ENCODE assay signal across 8 mouse cellular contexts in genomic region chr11:6411684-6412083, GRCm38 (mm10). TPM values are rescaled to one million over a fixed set of nuclear protein-coding genes. Genes with fewer than 3 reads are reported as not detected.
DNase-seq lines count a peak whose midpoint lies in the region; ATAC-seq and TF ChIP-seq lines count a peak whose summit lies in the region.

No protein-coding gene starts in this region.

- H3K9me3 ChIP-seq in forebrain, postnatal 0 days (ENCODE audit: low read length): no peaks in the 10 kb centered on the region
- no peaks in the 10 kb centered on the region for H3K9me3 ChIP-seq in forebrain, embryonic 16.5 days (ENCODE audit: control insufficient read depth, low read length)
- H3K9me3 ChIP-seq in midbrain, postnatal 0 days (ENCODE audit: low read length): no peaks in the 10 kb centered on the region
- no peaks in the 10 kb centered on the region for H3K9me3 ChIP-seq in stomach, postnatal 0 days (ENCODE audit: control insufficient read depth, low read length)

- no peak for TF ChIP-seq EP300 in stomach, postnatal 0 days (optimal IDR thresholded peaks at IDR 0.05)

- H3K4me1 ChIP-seq in forebrain, postnatal 0 days (ENCODE audit: insufficient read depth): 0 out of 2 replicates have a peak, but pooled peaks cover 7% of the 10 kb centered on the region
- no peaks in the 10 kb centered on the region for H3K4me1 ChIP-seq in forebrain, embryonic 16.5 days (replicated peaks; ENCODE audit: control insufficient read depth, insufficient read depth, low read length)
- H3K4me1 ChIP-seq in midbrain, postnatal 0 days (ENCODE audit: insufficient read depth, low read length): no peaks in the 10 kb centered on the region; the same call in 1 of the 2 replicates
- peaks cover 5% of the 10 kb centered on the region for H3K4me1 ChIP-seq in stomach, postnatal 0 days (replicated peaks; ENCODE audit: control insufficient read depth, insufficient read depth)

- no peak overlapping the region for H3K4me3 ChIP-seq in forebrain, postnatal 0 days (ENCODE audit: low read depth, low read length)
- no peak overlapping the region for H3K4me3 ChIP-seq in forebrain, embryonic 16.5 days (replicated peaks; ENCODE audit: low read length)
- no peak overlapping the region for H3K4me3 ChIP-seq in midbrain, postnatal 0 days (ENCODE audit: low read depth, low read length)
- H3K4me3 ChIP-seq in stomach, postnatal 0 days (ENCODE audit: low read depth, low read length): no peak overlapping the region

- TF ChIP-seq CTCF in forebrain, postnatal 0 days (IDR thresholded peaks at IDR 0.05; ENCODE audit: low read depth): peak; percentile 85
- peak; percentile 86 for TF ChIP-seq CTCF in midbrain, postnatal 0 days (IDR thresholded peaks at IDR 0.05)
- peak; percentile 89 for TF ChIP-seq CTCF in stomach, postnatal 0 days (IDR thresholded peaks at IDR 0.05; ENCODE audit: low read depth)

- DNase-seq in forebrain, postnatal 0 days: peak; percentile 80
- DNase-seq in ES-CJ7 (ENCODE audit: low read depth, low spot score): peak; percentile 87
- peak; percentile 85 for DNase-seq in cerebellum, adult 8-10 months
- peak; percentile 82 to 84 for DNase-seq in gastrocnemius, postnatal 36 days
- peak; percentile 85 to 95 for DNase-seq in layer of hippocampus, postnatal 25 days (ENCODE audit: extremely low spot score in 1 of 2, low spot score in 1 of 2)
- DNase-seq in midbrain, postnatal 0 days (ENCODE audit: low spot score): peak; percentile 79
- DNase-seq in stomach, postnatal 0 days (ENCODE audit: low spot score): peak; percentile 80

- intact Hi-C loops in gastrocnemius, postnatal 36 days (cut with DNase I): no loop called here

- no peak for ATAC-seq in forebrain, postnatal 0 days
- ATAC-seq in forebrain, embryonic 16.5 days: no peak
- no peak for ATAC-seq in midbrain, postnatal 0 days (ENCODE audit: low FRiP score)
- ATAC-seq in stomach, postnatal 0 days (ENCODE audit: low FRiP score, low TSS enrichment): no peak

- H3K9ac ChIP-seq in forebrain, postnatal 0 days: no peak overlapping the region
- no peak overlapping the region for H3K9ac ChIP-seq in forebrain, embryonic 16.5 days (replicated peaks; ENCODE audit: low read depth, low read length)
- H3K9ac ChIP-seq in midbrain, postnatal 0 days (replicated peaks; ENCODE audit: low read length, poor library complexity, severe bottlenecking): no peak overlapping the region
- H3K9ac ChIP-seq in stomach, postnatal 0 days (ENCODE audit: low read length): no peak overlapping the region

- 3% methylated on average over 5 of the region's 5 CpGs for WGBS in forebrain, postnatal 0 days
- 3% methylated on average over 5 of the region's 5 CpGs for WGBS in forebrain, embryonic 16.5 days
- WGBS in midbrain, postnatal 0 days: 4% methylated on average over 5 of the region's 5 CpGs
- 4% methylated on average over 5 of the region's 5 CpGs for WGBS in stomach, postnatal 0 days

- H3K4me2 ChIP-seq in forebrain, postnatal 0 days (ENCODE audit: low read depth): no peak overlapping the region
- no peak overlapping the region for H3K4me2 ChIP-seq in forebrain, embryonic 16.5 days (ENCODE audit: low read length)
- H3K4me2 ChIP-seq in midbrain, postnatal 0 days (ENCODE audit: low read depth, low read length, poor library complexity, severe bottlenecking): no peak overlapping the region
- no peak overlapping the region for H3K4me2 ChIP-seq in stomach, postnatal 0 days (replicated peaks; ENCODE audit: low read depth)

- H3K27ac ChIP-seq in forebrain, postnatal 0 days (ENCODE audit: low read depth, low read length): no peak overlapping the region
- no peak overlapping the region for H3K27ac ChIP-seq in forebrain, embryonic 16.5 days (ENCODE audit: low read length)
- no peak overlapping the region for H3K27ac ChIP-seq in midbrain, postnatal 0 days (ENCODE audit: low read depth, low read length)
- H3K27ac ChIP-seq in stomach, postnatal 0 days (replicated peaks): no peak overlapping the region

- H3K36me3 ChIP-seq in forebrain, postnatal 0 days (ENCODE audit: insufficient read depth): no peaks in the 10 kb centered on the region
- no peaks in the 10 kb centered on the region for H3K36me3 ChIP-seq in forebrain, embryonic 16.5 days (ENCODE audit: control insufficient read depth, insufficient read depth)
- no peaks in the 10 kb centered on the region for H3K36me3 ChIP-seq in midbrain, postnatal 0 days (ENCODE audit: insufficient read depth, low read length)
- no peaks in the 10 kb centered on the region for H3K36me3 ChIP-seq in stomach, postnatal 0 days (ENCODE audit: control insufficient read depth, insufficient read depth, low read length)

- no peaks in the 10 kb centered on the region for H3K27me3 ChIP-seq in forebrain, postnatal 0 days (ENCODE audit: insufficient read depth, low read length)
- no peaks in the 10 kb centered on the region for H3K27me3 ChIP-seq in forebrain, embryonic 16.5 days (replicated peaks; ENCODE audit: control insufficient read depth, insufficient read depth, low read length)
- H3K27me3 ChIP-seq in midbrain, postnatal 0 days (ENCODE audit: insufficient read depth, low read length): no peaks in the 10 kb centered on the region
- no peaks in the 10 kb centered on the region for H3K27me3 ChIP-seq in stomach, postnatal 0 days (ENCODE audit: control insufficient read depth, insufficient read depth, low read length)

RNA-seq across cellular contexts. Expression of gene Ppia, which starts 3.6 kb away (rescaled TPM):
- total RNA-seq in forebrain, postnatal 0 days (2014; rRNA removed): 3,025 and 4,002 TPM in 2 replicates
- polyA plus RNA-seq in forebrain, postnatal 0 days (2015; fragmentation: Nextera tagmentation; extraction: Ambion mirVana): 5,423 and 7,006 TPM in 2 replicates
- 3,622 and 3,688 TPM in 2 replicates for polyA plus RNA-seq in forebrain, embryonic 16.5 days (2015; fragmentation: Nextera tagmentation; extraction: Ambion mirVana)
- total RNA-seq in gastrocnemius, postnatal 36 days (2021): 100 to 1,000 TPM; 206 to 211 TPM
- total RNA-seq in layer of hippocampus, postnatal 25 days (2021): 1,000 to 10,000 TPM; 1,673 to 1,893 TPM
- total RNA-seq in midbrain, postnatal 0 days (2014; rRNA removed): 2,296 and 2,489 TPM in 2 replicates
- polyA plus RNA-seq in midbrain, postnatal 0 days (2015; fragmentation: Nextera tagmentation; extraction: Ambion mirVana): 5,099 and 5,106 TPM in 2 replicates
- polyA plus RNA-seq in stomach, postnatal 0 days (2015; fragmentation: Nextera tagmentation; extraction: Ambion mirVana): 4,199 and 4,786 TPM in 2 replicates

RNA-seq across cellular contexts. Expression of gene Zmiz2, which starts 22.8 kb away (rescaled TPM):
- 109 and 129 TPM in 2 replicates for total RNA-seq in forebrain, postnatal 0 days (2014; rRNA removed)
- 38.1 and 43.8 TPM in 2 replicates for polyA plus RNA-seq in forebrain, postnatal 0 days (2015; fragmentation: Nextera tagmentation; extraction: Ambion mirVana)
- polyA plus RNA-seq in forebrain, embryonic 16.5 days (2015; fragmentation: Nextera tagmentation; extraction: Ambion mirVana): 36.7 and 40.4 TPM in 2 replicates
- 10 to 100 TPM; 41.1 to 53.3 TPM for total RNA-seq in gastrocnemius, postnatal 36 days (2021)
- total RNA-seq in layer of hippocampus, postnatal 25 days (2021): 100 to 1,000 TPM; 165 to 189 TPM
- total RNA-seq in midbrain, postnatal 0 days (2014; rRNA removed): 139 and 153 TPM in 2 replicates
- 33.7 and 36.0 TPM in 2 replicates for polyA plus RNA-seq in midbrain, postnatal 0 days (2015; fragmentation: Nextera tagmentation; extraction: Ambion mirVana)
- polyA plus RNA-seq in stomach, postnatal 0 days (2015; fragmentation: Nextera tagmentation; extraction: Ambion mirVana): 7.1 and 8.7 TPM in 2 replicates

RNA-seq across cellular contexts. Expression of gene H2afv, which starts 32.6 kb away (rescaled TPM):
- total RNA-seq in forebrain, postnatal 0 days (2014; rRNA removed): 55.3 and 68.0 TPM in 2 replicates
- polyA plus RNA-seq in forebrain, postnatal 0 days (2015; fragmentation: Nextera tagmentation; extraction: Ambion mirVana): 185 and 235 TPM in 2 replicates
- polyA plus RNA-seq in forebrain, embryonic 16.5 days (2015; fragmentation: Nextera tagmentation; extraction: Ambion mirVana): 438 and 507 TPM in 2 replicates
- total RNA-seq in gastrocnemius, postnatal 36 days (2021): 10 to 100 TPM; 36.4 to 49.2 TPM
- total RNA-seq in layer of hippocampus, postnatal 25 days (2021): 10 to 100 TPM; 40.9 to 42.0 TPM
- total RNA-seq in midbrain, postnatal 0 days (2014; rRNA removed): 46.2 and 57.2 TPM in 2 replicates
- 133 and 142 TPM in 2 replicates for polyA plus RNA-seq in midbrain, postnatal 0 days (2015; fragmentation: Nextera tagmentation; extraction: Ambion mirVana)
- polyA plus RNA-seq in stomach, postnatal 0 days (2015; fragmentation: Nextera tagmentation; extraction: Ambion mirVana): 187 and 198 TPM in 2 replicates

Comparison
In these comparisons a context has a peak if more than half of its experiments do, and no peak if none do; other contexts are left out.
1. RNA of gene Ppia, which starts 3.6 kb away (total RNA-seq): 3,025 to 4,002 TPM in forebrain, postnatal 0 days, 2,296 to 2,489 TPM in midbrain, postnatal 0 days and 1,673 to 1,893 TPM in layer of hippocampus, postnatal 25 days; 206 to 211 TPM in gastrocnemius, postnatal 36 days; every median in the first group is over 4 times any median in the second.
2. Peak in every context shown above with its lines, with median percentiles within 50 percentile points of each other: DNase-seq and CTCF ChIP-seq.